Mouse (Mus musculus) mature B cell (primary cell): ENCODE data around the gene Pltp.

Experiments used
- in situ Hi-C: fragments of 300-500 bp; cut with MboI; formaldehyde crosslinking; loops from 2 replicates; pipeline ENCODE4 v1.14.3; 2019

Gene Pltp

DNA sequence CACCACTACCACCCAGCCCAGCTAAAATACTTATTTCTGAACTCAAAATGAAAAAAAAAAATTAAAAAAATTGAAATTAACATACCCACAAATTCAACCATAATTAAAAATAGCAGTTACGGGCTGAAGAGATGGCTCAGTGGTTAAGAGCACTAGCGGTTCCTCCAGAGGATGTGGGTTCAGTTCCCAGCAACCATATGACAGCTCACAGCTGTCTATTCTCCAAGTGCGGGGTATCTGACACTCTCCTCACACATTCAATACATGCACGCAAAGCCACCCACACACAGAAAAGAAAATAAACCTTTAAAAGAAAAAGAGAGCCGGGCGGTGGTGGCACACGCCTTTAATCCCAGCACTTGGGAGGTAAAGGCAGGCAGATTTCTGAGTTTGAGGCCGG is 7.5 kb downstream of the Pltp start:
- in situ Hi-C loops, result no loop called here

DNA sequence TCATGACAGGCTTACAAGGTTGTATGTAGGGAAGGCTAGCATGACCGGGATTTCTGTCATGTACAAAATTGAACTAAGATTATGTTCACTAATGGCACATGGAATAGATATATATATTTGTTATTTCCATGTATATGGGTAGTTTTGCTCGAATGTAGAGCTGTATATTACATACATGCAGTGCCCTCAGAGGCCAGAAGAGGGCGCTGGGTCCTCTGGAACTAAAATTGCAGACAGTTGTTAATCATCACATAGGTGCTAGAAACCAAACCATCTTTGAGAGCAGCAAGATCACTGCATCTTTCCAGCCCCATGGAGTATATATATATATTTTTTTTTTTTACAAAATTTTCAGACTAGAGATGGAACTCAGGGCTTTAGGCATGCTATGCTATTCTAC is 11.7 kb downstream of the Pltp start:
- in situ Hi-C loops, result no loop called here

DNA sequence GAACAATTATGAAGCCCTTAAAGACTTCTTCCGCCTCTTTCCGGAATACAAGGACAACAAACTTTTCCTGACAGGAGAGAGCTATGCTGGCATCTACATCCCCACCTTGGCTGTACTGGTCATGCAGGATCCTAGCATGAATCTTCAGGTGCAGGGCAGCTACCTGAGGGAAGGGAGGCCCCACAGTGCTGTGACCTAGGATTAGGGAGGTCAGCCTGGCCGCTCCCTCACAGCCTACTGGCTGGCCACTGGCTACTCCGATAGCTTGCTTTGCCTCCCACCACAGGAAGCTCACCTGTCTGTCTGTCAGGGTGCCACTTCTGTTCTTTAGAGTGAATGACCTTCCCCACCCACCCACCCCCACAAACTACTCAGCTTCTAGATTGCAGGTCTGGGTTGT is 22.3 kb downstream of the Pltp start:
- in situ Hi-C loops, result no loop called here

DNA sequence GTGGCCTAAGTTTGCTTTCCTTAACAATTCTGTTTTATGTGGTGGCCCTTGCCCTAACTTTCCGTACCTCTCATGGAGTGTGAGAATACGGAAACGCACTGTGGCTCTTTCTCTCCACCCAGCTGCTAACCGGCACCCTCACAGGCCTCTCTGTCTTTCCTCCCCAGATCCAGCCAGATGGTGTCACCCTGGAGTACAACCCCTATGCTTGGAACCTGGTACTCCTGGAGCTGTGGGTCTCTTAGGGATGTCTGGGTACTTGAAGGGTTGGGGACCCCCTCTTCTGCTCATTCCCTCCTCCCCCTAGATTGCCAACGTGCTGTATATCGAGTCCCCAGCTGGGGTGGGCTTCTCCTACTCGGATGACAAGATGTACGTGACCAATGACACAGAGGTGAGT is 23.0 kb downstream of the Pltp start:
- in situ Hi-C loops, result loop anchor here (5.0 kb wide), 1 partner anchor 43 kb away; the partner anchor contains the start of gene Pcif1

DNA sequence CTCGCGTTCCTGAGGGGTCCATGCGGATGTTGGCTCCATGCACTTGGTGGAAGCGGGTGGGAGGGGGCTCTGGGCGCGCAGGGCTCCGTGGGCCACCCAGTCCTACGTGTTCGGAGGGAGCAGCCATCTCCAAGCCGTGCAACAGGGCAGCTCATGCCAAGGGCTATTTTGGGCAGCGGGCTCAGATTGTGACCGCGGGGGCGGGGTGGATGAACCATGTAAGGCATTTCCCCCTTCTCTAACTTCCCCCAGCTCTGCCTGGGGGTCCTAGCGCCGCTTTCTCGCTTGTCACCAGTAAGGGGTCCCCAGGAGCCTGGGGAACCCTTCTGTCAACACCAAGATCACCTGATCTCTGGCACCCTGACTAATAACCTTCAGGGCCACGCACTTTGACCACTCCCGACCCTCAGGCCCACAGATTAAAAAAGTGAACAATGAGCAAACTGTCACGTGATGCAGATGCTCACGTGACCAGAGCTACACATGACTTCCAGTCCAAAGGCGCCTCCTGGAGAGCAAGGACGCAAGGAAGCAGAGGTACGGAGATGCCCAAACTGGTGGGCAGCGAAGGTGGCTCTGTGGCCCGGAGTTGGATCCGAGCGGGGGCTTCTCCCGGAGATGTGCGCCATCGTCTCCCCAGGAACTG is 24.1 kb downstream of the Pltp start, which contains the start of gene Neurl2:
Neurl2 (minus strand) TSS at position 143 of the 646 bp plus-strand sequence.
- in situ Hi-C loops, result loop anchor here (5.0 kb wide), 1 partner anchor 44 kb away; the partner anchor contains the start of gene Pcif1

DNA sequence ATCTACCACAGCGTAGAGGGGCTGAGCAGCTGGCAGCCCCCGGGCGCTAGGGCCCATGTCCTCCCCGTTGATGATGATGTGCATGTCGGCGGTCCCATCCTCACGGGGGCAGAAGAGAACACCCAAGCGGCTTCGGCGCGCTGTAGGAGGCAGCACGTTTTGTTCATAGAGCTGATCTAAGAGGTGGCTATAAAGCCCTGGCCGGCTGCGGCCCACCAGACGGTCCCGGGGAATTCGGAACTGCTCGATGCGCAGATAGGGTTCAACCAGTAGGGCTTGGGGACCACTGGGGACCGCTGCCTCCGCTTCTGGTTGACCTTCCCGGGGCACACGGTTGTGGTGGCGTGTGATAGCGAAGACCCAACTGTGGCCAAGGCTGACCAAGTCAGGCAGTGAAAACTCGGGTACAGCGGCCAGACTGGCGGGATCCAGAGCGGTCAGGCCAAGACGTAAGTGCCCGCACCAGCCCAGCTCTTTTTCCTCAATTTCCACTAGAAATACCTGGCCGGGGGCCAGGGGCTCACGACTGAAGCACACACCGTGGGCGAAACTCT is 24.7 kb downstream of the Pltp start, which contains the start of gene Ctsa:
Ctsa (plus strand) TSS at position 126 of the 554 bp plus-strand sequence.
- in situ Hi-C loops, result loop anchor here (5.0 kb wide), 1 partner anchor 44 kb away; the partner anchor contains the start of gene Pcif1

DNA sequence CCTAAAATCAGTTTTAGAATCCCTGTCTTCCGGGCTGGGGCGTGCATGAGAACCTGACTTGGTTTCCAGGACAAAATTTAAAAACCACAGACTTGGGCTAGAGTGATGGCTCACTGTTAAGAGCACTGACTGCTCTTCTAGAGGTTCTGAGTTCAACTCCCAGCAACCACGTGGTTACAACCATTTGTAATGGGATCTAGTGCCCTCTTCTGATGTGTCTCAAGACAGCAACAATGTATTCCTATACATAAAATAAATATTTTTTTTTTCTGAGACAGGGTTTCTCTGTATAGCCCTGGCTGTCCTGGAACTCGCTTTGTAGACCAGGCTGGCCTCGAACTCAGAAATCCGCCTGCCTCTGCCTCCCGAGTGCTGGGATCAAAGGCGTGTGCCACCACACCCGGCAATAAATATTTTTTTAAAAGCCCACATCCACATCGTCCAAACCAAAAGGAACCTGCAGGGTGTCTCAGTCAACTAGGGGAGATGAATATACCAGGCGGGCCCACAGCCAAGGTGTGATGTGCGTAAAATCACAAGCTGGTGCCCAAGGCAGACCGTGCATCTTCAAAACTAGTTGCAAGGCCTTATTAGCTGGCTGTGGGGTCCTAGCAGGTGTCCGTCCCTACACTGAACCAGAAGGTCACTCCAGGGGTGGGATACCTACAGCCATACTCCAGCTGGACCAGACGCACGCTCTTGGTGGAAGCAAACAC is 25.3 kb downstream of the Pltp start:
- in situ Hi-C loops, result loop anchor here (5.0 kb wide), 1 partner anchor 45 kb away; the partner anchor contains the start of gene Pcif1

DNA sequence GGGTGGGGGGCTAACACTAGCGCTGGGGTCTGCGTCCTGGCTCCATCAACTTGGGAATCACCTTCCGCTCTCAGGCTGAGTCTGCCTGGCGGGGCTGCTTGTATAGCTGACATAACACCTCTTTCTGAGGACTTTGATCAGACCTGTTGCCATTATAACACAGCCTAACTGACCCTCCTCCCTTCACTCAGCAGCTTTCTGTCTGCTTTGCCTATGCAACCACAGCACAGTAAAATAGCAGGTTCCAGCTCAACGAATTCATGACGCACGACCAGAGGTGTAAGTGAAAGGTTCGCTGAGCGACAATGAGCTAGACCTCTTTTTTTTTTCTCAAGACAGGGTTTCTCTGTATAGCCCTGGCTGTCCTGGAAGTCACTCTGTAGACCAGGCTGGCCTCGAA is 26.5 kb downstream of the Pltp start:
- in situ Hi-C loops, result loop anchor here (5.0 kb wide), 1 partner anchor 46 kb away; the partner anchor contains the start of gene Pcif1

DNA sequence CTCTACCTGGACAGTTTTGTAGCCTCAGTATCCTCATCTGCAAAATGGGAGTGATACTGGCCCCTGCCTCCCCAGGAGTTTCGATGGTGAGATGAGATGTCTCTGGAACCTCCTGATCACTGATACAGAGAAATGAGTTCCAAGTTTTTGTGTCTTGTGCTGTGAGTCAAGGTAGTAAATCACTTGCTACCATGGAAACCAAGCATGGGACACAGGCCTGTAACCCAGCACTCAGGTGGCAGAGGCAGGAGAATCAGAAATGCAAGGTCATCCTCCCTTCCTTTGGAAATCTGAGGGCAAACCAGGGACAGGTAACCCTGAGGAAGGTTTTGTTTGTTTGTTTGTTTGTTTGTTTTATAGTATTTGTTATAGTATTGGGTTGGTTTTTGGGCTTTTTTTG is 28.4 kb downstream of the Pltp start:
- in situ Hi-C loops, result no loop called here

DNA sequence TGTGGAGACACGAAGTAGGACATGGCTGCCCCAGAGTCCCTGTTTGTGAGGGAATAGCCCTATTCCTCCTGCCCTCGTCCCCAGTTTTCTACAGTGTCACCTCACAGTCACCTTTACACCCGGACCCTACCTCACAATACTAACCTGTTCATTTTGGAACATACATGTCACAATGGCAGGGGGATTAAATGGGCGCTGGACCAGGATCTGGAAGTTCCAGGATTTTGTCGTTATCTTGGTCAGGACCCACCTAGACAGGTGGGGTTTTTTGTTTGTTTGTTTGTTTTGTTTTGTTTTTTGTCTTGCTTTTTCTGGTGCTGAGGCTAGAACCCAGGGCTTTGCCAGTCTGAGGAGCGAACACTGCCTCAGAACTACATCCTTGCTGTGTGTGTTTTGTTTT is 29.1 kb downstream of the Pltp start, which contains the start of gene Spata25:
Spata25 (minus strand) TSS at position 101 of the 400 bp plus-strand sequence.
- in situ Hi-C loops, result no loop called here

DNA sequence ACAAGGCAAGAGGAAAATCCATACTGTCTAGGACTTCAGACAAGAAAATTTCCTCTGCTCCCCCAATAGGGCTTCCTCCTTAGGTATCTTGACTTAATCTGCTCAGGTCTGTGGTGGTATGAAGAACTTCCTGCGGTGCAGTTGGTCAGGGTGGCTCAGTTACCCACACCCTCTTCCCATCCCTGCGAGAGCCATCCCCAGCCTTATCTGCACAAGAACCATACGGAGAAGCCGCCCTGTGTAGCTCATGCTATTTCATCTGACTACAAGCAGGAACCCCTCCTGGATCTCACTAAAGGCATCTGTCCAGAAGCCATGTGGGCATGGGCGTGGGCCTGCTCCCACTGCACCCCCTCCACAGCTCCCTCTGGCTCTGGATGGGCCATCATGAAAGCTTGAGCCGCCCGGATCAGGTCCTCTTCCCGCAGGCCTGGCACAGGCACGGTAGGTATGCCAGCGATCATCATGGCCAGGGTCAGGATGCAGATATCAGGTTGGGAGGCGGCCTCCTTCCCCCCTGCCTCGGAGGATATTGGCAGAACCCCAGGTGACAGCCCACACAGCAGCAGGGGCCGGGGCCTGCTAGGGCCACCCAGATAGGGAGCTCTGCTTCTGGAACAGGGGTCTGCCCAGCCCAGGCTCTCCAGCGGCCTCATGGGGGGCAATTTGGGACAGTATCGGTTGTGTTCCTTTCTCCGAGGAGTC is 30.2 kb downstream of the Pltp start:
- in situ Hi-C loops, result no loop called here

DNA sequence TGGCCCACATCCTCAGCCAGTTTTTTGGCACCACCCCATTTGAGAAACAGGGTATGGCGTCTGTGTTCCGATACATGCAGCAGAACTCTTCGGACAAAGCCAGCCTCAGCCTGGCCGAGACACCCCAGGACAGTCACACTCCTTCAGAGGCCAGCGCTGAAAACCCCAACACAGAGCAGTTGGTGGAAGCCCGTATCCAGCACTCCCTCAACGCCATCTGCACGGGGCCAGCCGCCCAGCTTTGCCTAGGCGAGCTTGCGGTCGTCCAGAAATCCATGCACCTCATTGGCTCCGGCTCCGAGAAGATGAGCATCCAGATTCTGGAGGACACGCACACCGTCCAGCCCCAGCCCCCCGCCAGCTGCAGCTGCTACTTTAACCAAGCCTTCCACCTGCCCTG is 32.0 kb downstream of the Pltp start:
- in situ Hi-C loops, result no loop called here

DNA sequence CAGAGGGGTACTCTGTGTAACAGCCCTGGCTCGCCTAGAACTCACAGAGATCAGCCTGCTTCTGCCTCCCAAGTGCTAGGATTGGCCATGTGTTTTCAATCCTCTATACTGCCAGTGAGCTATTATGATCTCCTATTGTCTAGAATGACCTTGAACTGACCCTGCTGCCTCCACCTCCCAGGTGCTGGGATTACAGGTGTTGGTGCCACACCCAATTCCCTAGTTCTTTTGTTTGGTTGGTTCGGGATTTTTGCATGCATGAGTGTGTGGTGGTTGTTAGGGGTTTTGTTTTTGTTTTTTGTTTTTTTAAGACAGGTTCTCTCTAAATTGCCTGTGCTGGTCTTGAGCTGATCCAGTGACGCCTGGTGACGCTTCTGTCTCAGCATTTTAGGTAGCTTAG is 33.5 kb downstream of the Pltp start:
- in situ Hi-C loops, result no loop called here

DNA sequence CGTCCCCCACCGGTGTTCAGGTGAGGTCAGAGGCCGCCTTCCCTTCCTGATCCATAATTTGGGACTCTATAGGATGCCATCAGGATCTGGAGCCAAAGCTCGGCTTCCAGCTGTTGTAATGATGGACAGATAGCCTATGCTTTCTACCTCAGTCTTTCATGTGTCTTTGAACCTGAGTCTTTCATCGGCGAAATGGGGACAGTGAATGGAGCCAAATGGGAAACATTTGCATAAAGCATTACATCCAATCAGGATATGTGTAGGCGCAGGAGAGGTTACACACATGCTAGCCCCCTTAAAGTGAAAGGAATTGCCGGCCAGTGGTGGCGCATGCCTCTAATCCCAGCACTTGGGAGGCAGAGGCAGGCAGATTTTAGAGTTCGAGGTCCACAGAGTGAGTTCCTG is 34.3 kb downstream of the Pltp start:
- in situ Hi-C loops, result no loop called here

DNA sequence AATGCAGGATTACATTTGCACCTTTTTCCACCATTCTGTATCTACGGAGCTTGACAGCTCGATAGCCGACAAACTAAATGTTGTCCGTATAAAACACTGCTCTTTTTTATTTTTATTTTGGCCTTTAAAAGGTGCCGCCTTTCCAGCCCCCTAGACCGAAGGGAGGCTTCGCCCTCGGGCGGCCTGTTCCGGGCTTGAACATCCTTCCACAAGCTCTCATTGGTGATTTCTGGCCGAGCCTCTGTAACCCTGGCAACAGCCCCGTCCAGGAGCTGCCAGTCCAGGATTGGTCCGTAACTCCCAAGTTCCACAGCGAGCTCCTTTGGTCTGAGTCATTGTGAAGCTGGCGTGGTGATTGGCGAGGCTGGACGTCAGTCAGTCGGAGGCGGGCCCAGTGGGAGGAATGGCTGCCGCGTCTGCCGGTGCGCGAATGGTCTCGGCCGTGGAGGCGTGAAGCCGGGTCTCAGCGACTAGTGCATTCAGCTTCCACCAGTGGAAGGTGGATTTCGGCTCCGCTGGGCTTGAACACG is 34.8 kb downstream of the Pltp start, which contains the start of gene Zswim1:
Zswim1 (plus strand) TSS at position 51 of the 530 bp plus-strand sequence.
- in situ Hi-C loops, result no loop called here

DNA sequence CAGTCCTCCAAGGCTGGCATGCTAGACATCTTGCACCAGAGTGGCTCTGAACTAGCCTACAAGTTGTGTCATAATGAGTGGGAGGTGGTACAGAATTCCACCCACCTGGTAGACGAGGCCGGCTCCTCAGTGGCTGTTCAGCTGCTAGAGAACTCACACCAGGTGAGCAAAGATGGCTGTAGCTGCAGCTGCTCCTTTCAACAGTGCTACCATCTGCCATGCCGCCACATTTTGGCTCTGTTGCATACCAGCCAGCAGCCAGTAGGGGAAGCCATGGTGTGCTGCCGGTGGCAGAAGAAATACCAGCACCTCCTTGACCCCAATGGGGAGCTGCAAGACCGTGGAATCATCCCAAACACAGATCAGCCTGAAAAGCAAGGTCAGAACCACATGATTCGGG is 36.5 kb downstream of the Pltp start:
- in situ Hi-C loops, result no loop called here

DNA sequence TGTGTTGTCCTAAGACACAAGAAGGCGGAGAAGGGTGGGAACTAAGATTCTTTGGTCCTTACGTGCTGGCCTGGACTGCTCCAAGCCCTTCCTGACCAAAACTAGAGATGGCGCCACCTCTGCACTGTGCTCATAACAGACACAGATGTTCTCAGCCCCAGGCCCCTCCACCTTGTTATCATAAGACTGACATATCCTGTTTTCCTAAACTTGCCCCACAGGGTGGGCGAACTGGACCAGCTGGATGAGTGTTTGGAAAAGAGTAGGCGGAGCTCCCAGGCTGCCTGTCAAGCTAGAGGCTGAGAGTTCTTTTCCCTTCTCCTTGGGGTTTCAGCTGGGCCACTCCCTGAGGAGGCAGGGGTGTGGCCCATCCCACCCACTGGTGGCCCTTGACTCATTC is 39.8 kb downstream of the Pltp start:
- in situ Hi-C loops, result no loop called here

DNA sequence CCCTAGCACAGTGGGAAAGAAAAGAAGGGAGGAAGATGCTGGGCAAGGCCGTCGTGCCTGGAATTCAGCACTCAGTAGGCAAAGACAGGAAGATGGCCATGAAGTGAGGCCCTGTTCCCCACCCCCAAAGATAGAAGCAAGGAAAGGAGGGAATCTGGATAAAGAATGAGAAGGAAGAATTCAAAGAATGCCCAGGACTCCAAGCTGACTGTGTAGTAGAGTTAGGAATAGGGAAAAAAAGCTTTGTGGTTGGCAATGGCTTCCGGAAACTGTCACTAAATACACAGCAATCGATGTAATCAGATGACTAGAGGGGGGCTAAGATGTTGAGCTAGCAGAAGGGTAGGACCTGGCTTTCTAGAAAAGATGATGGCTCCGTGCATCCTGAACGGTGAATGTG is 40.3 kb downstream of the Pltp start:
- in situ Hi-C loops, result no loop called here

DNA sequence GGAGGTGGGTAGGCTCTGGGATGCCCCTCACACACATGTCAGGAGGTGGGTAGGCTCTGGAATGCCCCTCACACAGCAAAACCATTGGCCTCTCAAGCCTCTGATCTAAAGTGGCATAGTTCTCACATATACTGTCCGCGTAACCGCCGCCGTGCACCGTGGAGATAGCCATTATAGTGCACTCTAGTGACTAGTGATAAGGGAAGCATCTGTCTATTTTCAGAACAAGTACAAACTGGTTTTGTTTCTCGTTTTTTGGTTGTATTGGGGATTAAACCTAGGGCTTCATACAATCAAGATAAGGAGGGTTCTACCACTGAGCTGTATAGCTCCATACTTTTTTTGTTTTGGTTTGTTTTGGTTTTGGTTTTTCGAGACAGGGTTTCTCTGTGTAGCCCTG is 41.7 kb downstream of the Pltp start:
- in situ Hi-C loops, result no loop called here

DNA sequence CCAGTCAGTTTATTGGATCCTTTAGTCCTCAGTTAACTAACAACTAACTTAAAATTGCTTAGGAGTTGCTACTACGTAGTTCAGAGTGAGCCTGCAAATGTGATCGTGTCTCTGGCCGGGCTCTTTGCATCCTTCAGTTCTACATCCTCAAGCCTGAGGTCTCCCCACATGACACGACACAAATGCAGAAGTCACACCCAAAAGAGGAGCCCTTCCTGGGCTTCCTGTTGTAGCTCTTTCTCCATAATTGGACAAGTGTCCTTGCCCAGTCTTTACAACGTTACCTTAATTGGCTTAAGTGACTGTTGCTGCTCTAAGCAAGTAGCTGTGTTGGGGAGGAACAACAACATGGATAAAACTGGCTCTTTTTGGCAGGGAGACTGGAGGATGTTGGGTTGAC is 42.2 kb downstream of the Pltp start:
- in situ Hi-C loops, result no loop called here

DNA sequence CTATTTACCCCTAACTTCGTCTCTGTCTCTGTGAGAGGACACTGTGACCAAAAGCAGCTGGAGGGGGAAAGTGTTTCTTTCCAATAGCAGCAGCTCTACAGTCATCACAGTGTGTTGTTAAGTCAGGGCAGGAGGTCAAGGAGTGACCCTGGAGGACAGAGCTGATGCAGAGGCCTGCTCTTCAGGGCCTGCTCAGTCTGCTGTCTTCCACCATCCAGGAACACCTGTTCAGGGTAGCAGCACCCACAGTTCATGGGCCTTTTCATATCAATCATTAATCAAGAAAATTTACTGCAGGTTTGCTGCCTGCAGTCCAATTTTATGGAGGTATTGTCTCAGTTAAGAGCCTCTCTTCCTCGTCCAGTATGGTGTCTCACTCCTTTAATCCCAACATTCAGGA is 44.0 kb downstream of the Pltp start:
- in situ Hi-C loops, result no loop called here

DNA sequence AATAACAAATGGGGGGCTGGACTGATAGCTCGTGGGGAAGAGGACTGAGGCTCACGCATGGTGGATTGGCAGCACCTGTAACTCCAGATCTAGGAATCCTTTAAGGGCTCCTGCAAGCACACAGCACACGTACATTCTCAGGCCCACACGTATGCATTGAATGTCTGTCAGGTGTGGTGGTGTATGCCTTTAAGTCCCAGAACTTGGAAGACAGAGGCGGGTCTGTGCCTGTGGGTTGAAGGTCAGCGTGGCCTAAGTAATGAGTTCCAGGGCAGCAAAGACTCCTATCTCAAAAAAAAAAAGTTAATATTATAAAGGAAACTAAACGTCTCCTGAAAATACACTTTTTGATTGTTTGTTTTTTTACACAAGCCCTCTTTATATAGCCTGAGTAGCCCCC is 50.9 kb downstream of the Pltp start:
- in situ Hi-C loops, result no loop called here
